Mouse (Mus musculus): Measurements from ENCODE around the gene Defa21. TPM values are rescaled to one million over a fixed set of nuclear protein-coding genes. Genes with fewer than 3 reads are reported as not detected.
"Not testable (repeated sequence)": the region's sequence is repeated elsewhere in the genome, so short reads cannot be mapped to it uniquely, and the experiment has no call there.

Gene Defa21
- not detected for total RNA-seq (2022)

DNA sequence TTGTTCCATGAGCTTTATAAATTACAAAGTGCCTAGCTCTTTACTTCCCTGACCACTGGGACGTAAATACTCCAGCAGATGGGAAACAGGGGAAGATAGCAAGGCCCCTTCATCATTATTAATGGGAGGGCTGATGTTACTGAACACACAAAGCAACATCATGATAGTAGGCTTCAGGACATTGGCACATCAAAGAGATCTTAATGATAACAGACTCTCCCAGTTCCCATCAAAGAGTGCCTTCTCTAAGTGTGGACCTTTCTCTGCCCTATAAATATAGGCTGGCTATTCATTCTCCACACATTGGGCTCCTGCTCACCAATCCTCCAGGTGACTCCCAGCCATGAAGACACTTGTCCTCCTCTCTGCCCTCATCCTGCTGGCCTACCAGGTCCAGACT, at the start of gene Defa21:
Gene Defa21, plus strand, starts transcription at position 301 of the 400 bp plus-strand sequence.
- not testable (repeated sequence) for DNase-seq (ENCODE audit: low spot score in 2 of 2)

DNA sequence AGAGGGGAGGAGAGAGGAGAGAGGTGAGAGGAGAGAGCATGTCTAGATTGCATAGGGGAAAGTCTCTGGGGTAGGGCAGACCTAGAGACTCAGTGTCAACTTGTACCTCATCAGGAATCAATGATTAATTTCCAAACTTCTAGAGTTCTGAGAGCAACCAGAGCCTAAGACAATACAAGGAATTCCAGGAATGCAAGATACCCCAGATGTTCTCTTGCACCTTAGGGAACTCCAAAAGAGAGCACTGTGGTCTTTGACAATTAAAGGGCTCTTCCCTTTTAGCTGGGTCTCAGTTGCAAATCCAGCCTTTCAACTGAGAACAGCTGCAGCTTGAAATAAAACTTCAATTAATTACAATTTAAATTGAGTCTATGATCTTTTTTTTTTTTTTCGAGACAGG, 45.5 kb upstream of the Defa21 start:
- no peak for DNase-seq (ENCODE audit: low spot score in 2 of 2)

DNA sequence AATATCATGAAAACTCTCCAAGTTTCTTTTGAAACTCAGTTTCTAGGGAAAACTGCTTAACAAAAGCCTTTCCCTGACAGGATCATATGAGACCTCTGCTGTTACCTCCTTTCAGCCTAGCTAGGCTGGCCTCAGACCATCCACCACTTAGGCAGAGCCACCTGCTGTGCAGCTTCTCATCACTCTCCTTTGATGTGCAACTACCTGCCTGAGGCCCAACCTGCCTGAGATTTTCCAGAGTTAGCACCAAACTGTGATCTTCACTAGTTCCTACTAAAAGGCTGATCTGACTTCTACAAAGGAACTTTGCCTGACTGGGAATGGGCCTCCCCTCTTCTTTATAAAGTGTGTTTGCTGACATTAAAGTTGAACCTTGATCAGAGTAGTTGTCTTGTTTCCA, 31.3 kb upstream of the Defa21 start:
- DNase-seq (ENCODE audit: low spot score in 2 of 2): not testable (repeated sequence)

DNA sequence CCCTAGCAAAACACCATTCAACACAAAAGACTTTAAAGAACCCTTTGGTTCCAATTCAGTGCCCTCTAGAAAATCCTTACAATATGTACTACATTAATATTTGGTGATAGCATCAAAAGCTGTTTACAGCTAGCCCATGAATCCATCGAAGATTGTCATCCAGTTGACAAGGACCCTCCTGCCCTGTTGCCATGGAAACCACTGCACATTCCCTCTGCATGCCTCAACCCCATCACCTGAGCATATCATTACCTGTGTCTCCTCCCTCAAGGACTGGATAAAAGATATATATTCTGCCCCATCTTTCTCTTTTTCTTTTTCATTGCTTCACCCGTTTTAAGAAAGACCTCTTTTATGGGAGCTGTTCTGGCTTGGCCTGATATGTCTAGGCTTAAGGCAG, 28.6 kb upstream of the Defa21 start:
- DNase-seq (ENCODE audit: low spot score in 2 of 2): no peak

DNA sequence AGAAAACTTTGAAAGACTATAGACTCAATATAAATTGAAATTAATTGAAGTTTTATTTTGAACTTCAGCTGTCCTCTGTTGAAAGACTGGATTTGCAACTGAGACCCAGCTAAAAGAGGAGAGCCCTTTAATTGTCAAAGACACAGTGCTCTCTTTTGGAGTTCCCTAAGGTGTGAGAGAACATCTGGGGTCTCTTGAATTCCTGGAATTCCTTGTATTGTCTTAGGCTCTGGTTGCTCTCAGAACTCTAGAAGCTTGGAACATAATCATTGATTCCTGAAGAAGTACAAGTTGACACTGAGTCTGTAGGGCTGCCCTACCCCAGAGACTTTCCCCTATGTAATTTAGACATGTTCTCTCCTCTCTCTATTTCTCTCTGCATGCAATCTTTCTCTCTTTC, 28.1 kb upstream of the Defa21 start:
- DNase-seq (ENCODE audit: low spot score in 2 of 2): no peak

DNA sequence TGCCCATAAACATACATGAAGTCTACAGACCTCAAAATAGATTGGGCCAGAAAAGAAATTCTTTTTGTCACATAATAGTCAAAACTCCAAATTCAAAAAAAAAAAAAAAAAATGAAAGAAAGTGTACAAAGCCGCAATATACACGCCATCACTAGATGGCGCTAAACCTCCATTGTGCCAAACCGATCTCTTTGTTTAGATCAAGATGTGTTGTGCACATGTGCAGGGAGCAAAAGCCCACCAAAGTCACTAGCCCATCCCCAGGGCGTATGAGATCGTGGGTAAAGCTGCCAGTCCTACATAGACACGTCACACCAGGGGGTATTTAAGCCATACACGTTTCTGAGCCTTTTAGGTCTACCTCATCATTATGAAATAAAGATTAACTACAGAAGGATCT, 24.2 kb upstream of the Defa21 start:
- no peak for DNase-seq (ENCODE audit: low spot score in 2 of 2)

DNA sequence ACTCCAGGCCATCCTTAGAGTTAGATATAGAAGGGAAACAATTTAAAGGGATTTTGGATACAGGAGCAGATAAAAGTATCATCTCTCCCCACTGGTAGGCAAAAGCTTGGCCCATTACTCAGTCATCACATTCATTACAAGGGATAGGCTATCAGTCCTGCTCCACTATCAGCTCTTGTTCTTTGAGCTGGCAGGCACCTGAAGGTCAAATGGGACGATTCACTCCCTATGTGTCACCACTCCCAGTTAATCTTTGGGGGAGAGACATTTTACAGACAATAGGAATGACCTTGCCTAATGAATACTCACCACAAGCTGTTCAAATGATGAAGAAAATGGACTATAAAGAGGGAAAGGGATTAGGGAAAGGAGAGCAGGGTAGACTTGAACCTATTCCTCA, 18.5 kb upstream of the Defa21 start:
- DNase-seq (ENCODE audit: low spot score in 2 of 2): no peak

DNA sequence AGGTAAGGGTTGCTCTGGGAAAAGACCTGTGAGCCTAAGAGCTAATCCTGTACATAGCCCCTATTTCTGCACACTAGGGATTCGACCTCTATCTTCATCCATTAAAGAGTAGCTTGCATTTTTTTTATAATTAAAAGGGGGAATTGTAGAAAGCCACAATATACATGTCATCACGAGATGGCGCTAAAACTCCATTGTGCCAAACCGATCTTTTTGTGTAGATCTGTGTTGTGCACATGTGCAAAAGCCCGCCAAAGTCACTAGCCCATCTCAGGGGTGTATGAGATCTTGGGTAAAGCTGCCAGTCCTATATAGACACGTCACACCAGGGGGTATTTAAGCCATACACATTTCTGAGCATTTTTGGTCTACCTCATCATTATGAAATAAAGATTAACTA, 16.8 kb upstream of the Defa21 start:
- DNase-seq (ENCODE audit: low spot score in 2 of 2): not testable (repeated sequence)

DNA sequence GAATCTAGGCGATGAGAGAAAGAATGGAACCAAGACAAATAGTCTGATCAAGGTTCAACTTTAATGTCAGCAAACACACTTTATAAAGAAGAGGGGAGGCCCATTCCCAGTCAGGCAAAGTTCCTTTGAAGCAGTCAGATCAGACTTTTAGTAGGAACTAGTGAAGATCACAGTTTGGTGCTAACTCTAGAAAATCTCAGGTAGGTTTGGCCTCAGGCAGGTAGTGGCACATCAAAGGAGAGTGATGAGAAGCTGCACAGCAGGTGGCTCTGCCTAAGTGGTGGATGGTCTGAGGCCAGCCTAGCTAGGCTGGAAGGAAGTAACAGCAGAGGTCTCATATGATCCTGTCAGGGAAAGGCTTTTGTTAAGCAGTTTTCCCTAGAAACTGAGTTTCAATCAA, 14.8 kb upstream of the Defa21 start:
- DNase-seq (ENCODE audit: low spot score in 2 of 2): not testable (repeated sequence)

DNA sequence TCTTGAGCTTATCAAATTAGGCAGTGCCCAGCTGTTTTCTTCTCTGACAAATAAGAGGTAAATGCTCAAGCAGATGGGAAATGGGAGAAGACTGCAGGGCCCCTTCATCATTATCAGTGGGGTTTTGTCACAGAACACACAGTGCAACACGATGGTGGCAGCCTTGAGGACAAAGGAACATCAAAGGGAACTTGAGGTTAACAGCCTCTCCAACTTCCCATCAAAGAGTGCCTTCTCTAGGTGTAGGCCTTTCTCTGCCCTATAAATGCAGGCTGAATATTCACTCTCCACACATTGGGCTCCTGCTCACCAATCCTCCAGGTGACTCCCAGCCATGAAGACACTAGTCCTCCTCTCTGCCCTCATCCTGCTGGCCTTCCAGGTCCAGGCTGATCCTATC, 29.4 kb downstream of the Defa21 start, which contains the start of gene Defa23:
Gene Defa23, plus strand, starts transcription at position 301 of the 400 bp plus-strand sequence.
- DNase-seq (ENCODE audit: low spot score in 2 of 2): not testable (repeated sequence)

DNA sequence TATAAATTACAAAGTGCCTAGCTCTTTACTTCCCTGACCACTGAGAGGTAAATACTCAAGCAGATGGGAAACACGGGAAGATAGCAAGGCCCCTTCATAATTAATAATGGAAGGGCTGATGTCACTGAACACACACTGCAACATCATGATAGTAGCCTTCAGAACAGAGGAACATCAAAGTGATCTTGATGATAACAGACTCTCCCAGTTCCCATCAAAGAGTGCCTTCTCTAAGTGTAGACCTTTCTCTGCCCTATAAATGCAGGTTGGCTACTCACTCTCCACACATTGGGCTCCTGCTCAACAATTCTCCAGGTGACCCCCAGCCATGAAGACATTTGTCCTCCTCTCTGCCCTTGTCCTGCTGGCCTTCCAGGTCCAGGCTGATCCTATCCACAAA, 39.4 kb downstream of the Defa21 start, which contains the start of gene Defa35:
Gene Defa35, plus strand, starts transcription at position 301 of the 400 bp plus-strand sequence.
- DNase-seq (ENCODE audit: low spot score in 2 of 2): not testable (repeated sequence)

Other genes starting within 250 kb of the Defa21 start
- not detected for gene Defb33, start 132.9 kb upstream of the Defa21 start, total RNA-seq (2022)
- not detected for gene Gm15056, start 122.9 kb upstream of the Defa21 start, total RNA-seq (2022)
- gene Gm6040, start 103.5 kb upstream of the Defa21 start, total RNA-seq (2022): not detected
- not detected for gene AY761185, start 80.8 kb upstream of the Defa21 start, total RNA-seq (2022)
- not detected for gene Defa23, start 29.5 kb downstream of the Defa21 start, total RNA-seq (2022)
- gene Defa35, start 39.5 kb downstream of the Defa21 start, total RNA-seq (2022): not detected
- not detected for gene Defa25, start 58.9 kb downstream of the Defa21 start, total RNA-seq (2022)
- not detected for gene Gm14851, start 70.5 kb downstream of the Defa21 start, total RNA-seq (2022)
- gene Defa30, start 109.1 kb downstream of the Defa21 start, total RNA-seq (2022): not detected
- not detected for gene Defa22, start 136.7 kb downstream of the Defa21 start, total RNA-seq (2022)
- gene Defa31, start 166.1 kb downstream of the Defa21 start, total RNA-seq (2022): not detected
- gene Gm15293, start 176.0 kb downstream of the Defa21 start, total RNA-seq (2022): not detected
- not detected for gene Gm15292, start 224.2 kb downstream of the Defa21 start, total RNA-seq (2022)

Measured in gastrocnemius, adult 8-10 months (tissue).